Mouse (Mus musculus): ENCODE measurements around the gene Txndc2. TPM values are rescaled to one million over a fixed set of nuclear protein-coding genes. Genes with fewer than 3 reads are reported as not detected.

Gene Txndc2
- polyA plus RNA-seq (2014; fragmentation: Nextera tagmentation; extraction: Ambion mirVana) = not detected in 2 replicates

DNA sequence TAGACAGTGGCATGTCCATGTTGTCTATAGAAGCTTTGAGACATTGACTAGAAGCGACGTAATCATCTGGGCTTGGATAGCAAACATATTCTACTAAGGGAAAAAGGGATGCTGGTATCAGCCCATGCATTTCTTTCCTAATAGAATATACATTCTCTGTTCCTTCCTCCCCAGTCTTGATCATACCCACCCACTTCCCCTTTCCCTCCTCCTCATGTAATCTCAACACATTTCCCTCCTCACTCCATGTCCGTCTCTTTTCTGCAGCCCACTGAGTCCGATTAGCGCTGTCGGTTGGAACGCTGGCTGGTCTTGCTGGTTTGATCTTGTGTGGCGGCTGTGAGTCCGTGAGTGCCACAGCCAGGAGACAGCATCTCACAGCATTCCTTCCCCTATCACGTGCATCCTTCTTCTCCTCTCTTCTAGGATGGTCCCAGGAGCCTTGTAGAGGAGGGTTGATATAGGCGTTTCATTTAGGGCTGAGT is at the start of gene Txndc2:
Gene Txndc2, minus strand, starts transcription at position 435 of the 485 bp plus-strand sequence.
- ATAC-seq (ENCODE audit: insufficient number of reproducible peaks, low FRiP score, low TSS enrichment, low read depth) (no peak), DNase-seq (ENCODE audit: low spot score) (no peak)
- H3K4me2 ChIP-seq (ENCODE audit: low read depth, severe bottlenecking) = no peak within 1 kb of the TSS
- H3K9ac ChIP-seq (ENCODE audit: low read length) = no peak within 1 kb of the TSS
- H3K4me1 ChIP-seq (ENCODE audit: control insufficient read depth, insufficient read depth, low read length) = no peaks in the 10 kb centered on the region
- 91% methylated on average over 11 of the region's 11 CpGs for WGBS
- no peaks in the 10 kb centered on the region for H3K36me3 ChIP-seq (ENCODE audit: control insufficient read depth, insufficient read depth, low read length)
- H3K4me3 ChIP-seq (ENCODE audit: low read depth, low read length) = no peak within 1 kb of the TSS
- H3K27me3 ChIP-seq (ENCODE audit: control insufficient read depth, insufficient read depth, low read length) = no peaks in the 10 kb centered on the region
- H3K27ac ChIP-seq (replicated peaks; ENCODE audit: low read depth, low read length) = no peak within 1 kb of the TSS
- no peaks in the 10 kb centered on the region for H3K9me3 ChIP-seq (ENCODE audit: control insufficient read depth, low read length)

GRCm38 (mm10) chr17:65683731-65684130 is 41.8 kb upstream of the Txndc2 start:
- H3K36me3 ChIP-seq (ENCODE audit: control insufficient read depth, insufficient read depth, low read length) = no peaks in the 10 kb centered on the region
- no peak overlapping the region for H3K9ac ChIP-seq (ENCODE audit: low read length)
- H3K4me2 ChIP-seq (ENCODE audit: low read depth, severe bottlenecking) = no peak overlapping the region
- no peak overlapping the region for H3K27ac ChIP-seq (replicated peaks; ENCODE audit: low read depth, low read length)
- no peak overlapping the region for H3K4me3 ChIP-seq (ENCODE audit: low read depth, low read length)
- ATAC-seq (ENCODE audit: insufficient number of reproducible peaks, low FRiP score, low TSS enrichment, low read depth) = no peak
- no peaks in the 10 kb centered on the region for H3K9me3 ChIP-seq (ENCODE audit: control insufficient read depth, low read length)
- H3K27me3 ChIP-seq (ENCODE audit: control insufficient read depth, insufficient read depth, low read length) = no peaks in the 10 kb centered on the region
- 86% methylated on average over 2 of the region's 2 CpGs for whole genome bisulfite sequencing
- H3K4me1 ChIP-seq (ENCODE audit: control insufficient read depth, insufficient read depth, low read length) = peaks cover 8% of the 10 kb centered on the region
- DNase-seq (ENCODE audit: low spot score) = no peak

- Histone ChIP-seq H3K36me3 (ENCODE audit: control insufficient read depth, insufficient read depth, low read length) (no peaks in the 10 kb centered on the region), H3K4me3 (ENCODE audit: low read depth, low read length) (no peak overlapping the region), H3K4me2 (ENCODE audit: low read depth, severe bottlenecking) (no peak overlapping the region), H3K27me3 (ENCODE audit: control insufficient read depth, insufficient read depth, low read length) (no peaks in the 10 kb centered on the region), H3K4me1 (ENCODE audit: control insufficient read depth, insufficient read depth, low read length) (peaks cover 8% of the 10 kb centered on the region), H3K27ac (replicated peaks; ENCODE audit: low read depth, low read length) (no peak overlapping the region), H3K9ac (ENCODE audit: low read length) (no peak overlapping the region), H3K9me3 (ENCODE audit: control insufficient read depth, low read length) (no peaks in the 10 kb centered on the region)
- 84% methylated on average over 3 of the region's 3 CpGs for WGBS
- ATAC-seq (ENCODE audit: insufficient number of reproducible peaks, low FRiP score, low TSS enrichment, low read depth) = no peak
- no peak for DNase-seq (ENCODE audit: low spot score)
These were observed 41.3 kb upstream of the Txndc2 start for GRCm38 (mm10) chr17:65683316-65683715.

DNA sequence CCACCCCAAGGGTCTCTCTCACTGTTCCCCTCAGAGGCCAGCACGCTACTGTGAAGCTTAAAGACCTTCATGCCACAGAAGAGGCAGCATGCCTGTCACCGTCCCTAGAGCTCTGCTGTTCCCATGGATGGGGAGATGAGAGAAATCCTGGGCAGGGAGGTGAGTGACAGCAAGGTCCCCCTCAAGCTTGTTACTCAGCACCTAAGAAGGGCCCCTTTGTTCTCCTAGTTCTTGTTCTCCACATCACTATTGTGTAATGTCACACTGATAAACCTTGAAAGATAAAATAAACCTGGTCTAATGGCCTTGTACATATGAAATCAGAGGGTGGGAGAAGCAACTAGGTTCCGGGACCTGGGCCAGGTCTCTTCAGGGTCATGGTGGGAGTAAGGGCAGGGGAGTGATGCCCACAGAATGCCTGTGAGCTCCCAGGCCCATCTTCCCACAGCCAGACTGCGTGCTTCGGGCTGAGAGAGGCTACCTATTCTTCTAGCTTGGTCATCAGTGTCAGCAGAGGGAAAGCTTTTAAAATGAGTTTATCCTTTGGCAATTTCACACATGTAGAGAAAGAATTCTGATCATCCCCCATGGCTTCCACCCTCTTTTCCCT is 40.2 kb upstream of the Txndc2 start:
- 91% methylated on average over 5 of the region's 5 CpGs for whole genome bisulfite sequencing
- Histone ChIP-seq H3K4me1 (ENCODE audit: control insufficient read depth, insufficient read depth, low read length) (peaks cover 8% of the 10 kb centered on the region), H3K36me3 (ENCODE audit: control insufficient read depth, insufficient read depth, low read length) (no peaks in the 10 kb centered on the region), H3K9ac (ENCODE audit: low read length) (no peak overlapping the region), H3K9me3 (ENCODE audit: control insufficient read depth, low read length) (no peaks in the 10 kb centered on the region), H3K27ac (replicated peaks; ENCODE audit: low read depth, low read length) (no peak overlapping the region), H3K27me3 (ENCODE audit: control insufficient read depth, insufficient read depth, low read length) (no peaks in the 10 kb centered on the region), H3K4me3 (ENCODE audit: low read depth, low read length) (no peak overlapping the region), H3K4me2 (ENCODE audit: low read depth, severe bottlenecking) (no peak overlapping the region)
- ATAC-seq (ENCODE audit: insufficient number of reproducible peaks, low FRiP score, low TSS enrichment, low read depth) = no peak
- DNase-seq (ENCODE audit: low spot score) = no peak

DNA sequence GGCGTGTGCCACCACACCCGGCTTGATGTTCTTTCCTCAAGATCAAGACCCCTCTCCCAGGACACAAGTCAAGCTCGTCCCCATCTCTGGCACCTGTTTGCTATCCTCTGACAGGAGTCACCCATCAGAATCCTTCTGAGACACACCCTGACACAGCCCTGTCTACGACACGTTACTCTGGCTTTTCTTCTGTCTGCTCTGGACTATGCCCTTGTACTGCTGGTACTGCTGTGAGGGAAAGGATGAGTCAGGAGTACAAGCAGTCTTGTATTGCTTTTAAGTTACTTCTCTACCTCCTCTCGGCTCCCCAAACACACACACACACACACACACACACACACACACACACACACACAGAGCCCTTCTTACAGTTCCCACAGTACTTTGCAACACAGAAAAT is 39.5 kb upstream of the Txndc2 start:
- H3K36me3 ChIP-seq (ENCODE audit: control insufficient read depth, insufficient read depth, low read length) = no peaks in the 10 kb centered on the region
- H3K9me3 ChIP-seq (ENCODE audit: control insufficient read depth, low read length) = no peaks in the 10 kb centered on the region
- DNase-seq (ENCODE audit: low spot score) = no peak
- whole genome bisulfite sequencing = 79% methylated on average over 6 of the region's 6 CpGs
- ATAC-seq (ENCODE audit: insufficient number of reproducible peaks, low FRiP score, low TSS enrichment, low read depth) = no peak
- H3K4me2 ChIP-seq (ENCODE audit: low read depth, severe bottlenecking) = no peak overlapping the region
- no peak overlapping the region for H3K9ac ChIP-seq (ENCODE audit: low read length)
- no peak overlapping the region for H3K27ac ChIP-seq (replicated peaks; ENCODE audit: low read depth, low read length)
- no peaks in the 10 kb centered on the region for H3K27me3 ChIP-seq (ENCODE audit: control insufficient read depth, insufficient read depth, low read length)
- H3K4me1 ChIP-seq (ENCODE audit: control insufficient read depth, insufficient read depth, low read length) = peaks cover 8% of the 10 kb centered on the region
- no peak overlapping the region for H3K4me3 ChIP-seq (ENCODE audit: low read depth, low read length)

GRCm38 (mm10) chr17:65680801-65681412 is 38.9 kb upstream of the Txndc2 start:
- H3K27me3 ChIP-seq (ENCODE audit: control insufficient read depth, insufficient read depth, low read length) = no peaks in the 10 kb centered on the region
- H3K9ac ChIP-seq (ENCODE audit: low read length) = no peak overlapping the region
- no peaks in the 10 kb centered on the region for H3K9me3 ChIP-seq (ENCODE audit: control insufficient read depth, low read length)
- 80% methylated on average over 2 of the region's 2 CpGs for WGBS
- peaks cover 10% of the 10 kb centered on the region for H3K4me1 ChIP-seq (ENCODE audit: control insufficient read depth, insufficient read depth, low read length)
- no peaks in the 10 kb centered on the region for H3K36me3 ChIP-seq (ENCODE audit: control insufficient read depth, insufficient read depth, low read length)
- H3K4me2 ChIP-seq (ENCODE audit: low read depth, severe bottlenecking) = no peak overlapping the region
- no peak overlapping the region for H3K27ac ChIP-seq (replicated peaks; ENCODE audit: low read depth, low read length)
- H3K4me3 ChIP-seq (ENCODE audit: low read depth, low read length) = no peak overlapping the region
- ATAC-seq (ENCODE audit: insufficient number of reproducible peaks, low FRiP score, low TSS enrichment, low read depth) (no peak), DNase-seq (ENCODE audit: low spot score) (no peak)

DNA sequence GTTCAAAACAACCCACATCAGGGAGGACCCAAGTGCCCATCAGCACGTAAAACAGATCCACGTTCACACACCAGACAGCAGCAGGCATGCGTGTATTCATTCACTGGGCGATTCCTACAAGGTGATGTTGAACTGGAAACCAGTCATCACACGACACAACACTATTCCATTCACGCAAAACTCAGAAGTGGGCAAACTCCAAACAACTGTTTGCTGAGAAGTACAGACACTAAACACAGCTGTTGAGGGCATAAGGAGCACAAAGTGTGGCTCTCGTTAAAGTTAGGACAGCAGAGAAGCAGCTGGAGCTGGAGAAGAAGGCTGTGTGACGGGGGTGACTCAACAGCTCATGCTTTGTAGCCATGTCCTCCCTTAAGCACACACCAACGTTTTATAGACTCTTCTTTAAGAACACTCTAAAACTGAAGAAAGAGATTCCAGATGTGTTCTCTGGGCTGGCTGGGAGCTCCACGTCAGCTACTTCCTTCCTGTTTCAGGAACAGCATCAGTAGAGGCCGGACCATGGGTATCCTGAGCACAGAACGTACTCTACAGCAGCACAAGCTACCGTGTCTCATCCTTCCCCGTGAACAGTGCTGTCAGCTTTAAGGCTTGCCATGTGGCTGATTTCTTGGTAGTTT is 38.0 kb upstream of the Txndc2 start:
- ATAC-seq (ENCODE audit: insufficient number of reproducible peaks, low FRiP score, low TSS enrichment, low read depth) = peak; percentile 51; the same call in 1 of the 2 replicates
- H3K9me3 ChIP-seq (ENCODE audit: control insufficient read depth, low read length) = no peaks in the 10 kb centered on the region
- peak overlapping the region; percentile 64; the same call in 1 of the 2 replicates for H3K27ac ChIP-seq (replicated peaks; ENCODE audit: low read depth, low read length)

GRCm38 (mm10) chr17:65677742-65678141 is 35.8 kb upstream of the Txndc2 start:
- no peak overlapping the region for H3K4me2 ChIP-seq (ENCODE audit: low read depth, severe bottlenecking)
- 95% methylated on average over 1 of the region's 1 CpGs for WGBS

More for the DNA sequence above, 38.0 kb upstream of the Txndc2 start:
- no peaks in the 10 kb centered on the region for H3K36me3 ChIP-seq (ENCODE audit: control insufficient read depth, insufficient read depth, low read length)
- WGBS = 46% methylated on average over 14 of the region's 14 CpGs
- H3K27me3 ChIP-seq (ENCODE audit: control insufficient read depth, insufficient read depth, low read length) = no peaks in the 10 kb centered on the region
- peak; percentile 40 for DNase-seq (ENCODE audit: low spot score)
- H3K4me1 ChIP-seq (ENCODE audit: control insufficient read depth, insufficient read depth, low read length) = peaks cover 11% of the 10 kb centered on the region
- H3K9ac ChIP-seq (ENCODE audit: low read length) = no peak overlapping the region
- no peak overlapping the region for H3K4me3 ChIP-seq (ENCODE audit: low read depth, low read length)
- H3K4me2 ChIP-seq (ENCODE audit: low read depth, severe bottlenecking) = peak overlapping the region; percentile 17; the same call in 1 of the 2 replicates

More at GRCm38 (mm10) chr17:65677742-65678141, 35.8 kb upstream of the Txndc2 start:
- Histone ChIP-seq H3K9ac (ENCODE audit: low read length) (no peak overlapping the region), H3K4me1 (ENCODE audit: control insufficient read depth, insufficient read depth, low read length) (peaks cover 11% of the 10 kb centered on the region), H3K9me3 (ENCODE audit: control insufficient read depth, low read length) (no peaks in the 10 kb centered on the region), H3K27me3 (ENCODE audit: control insufficient read depth, insufficient read depth, low read length) (no peaks in the 10 kb centered on the region), H3K27ac (replicated peaks; ENCODE audit: low read depth, low read length) (no peak overlapping the region), H3K36me3 (ENCODE audit: control insufficient read depth, insufficient read depth, low read length) (no peaks in the 10 kb centered on the region), H3K4me3 (ENCODE audit: low read depth, low read length) (no peak overlapping the region)
- no peak for DNase-seq (ENCODE audit: low spot score)
- no peak for ATAC-seq (ENCODE audit: insufficient number of reproducible peaks, low FRiP score, low TSS enrichment, low read depth)

All from limb, embryonic 11.5 days (tissue).